Mouse (Mus musculus) left cerebral cortex, adult 8-10 months (tissue): ENCODE measurements at regions not wholly inside any gene's neighbourhood (a gene's known extent, or its start where the extent isn't known, plus 50 kb on each side); places are given as distances from the start of the nearest gene placed in this dataset.

Experiments
- DNase-seq, 2 experiments: peaks; one replicate each; pipeline ENCODE4 v3.0.0; 2022; ENCODE audit warnings: low spot score in 2 of 2

DNA sequence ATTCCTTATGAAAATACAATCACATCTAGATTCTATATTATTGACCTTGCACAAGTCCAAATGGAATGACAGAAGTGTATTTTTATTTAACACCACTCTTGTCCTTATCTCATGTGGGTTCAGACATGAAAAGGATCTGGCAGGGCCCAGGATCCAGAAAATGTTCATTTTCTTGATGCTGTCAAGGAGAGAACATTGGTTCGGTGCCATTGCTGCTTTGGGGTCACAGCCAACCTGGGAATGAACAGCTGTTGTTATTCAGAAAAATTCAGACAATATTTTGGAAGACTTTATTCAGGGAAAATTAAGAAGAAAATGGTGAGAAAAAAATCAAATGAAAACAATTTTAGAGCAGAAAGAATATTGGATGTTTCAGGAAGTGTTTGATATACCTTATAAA lies 590.0 kb downstream of the Iqcm start:
- no peak for DNase-seq

DNA sequence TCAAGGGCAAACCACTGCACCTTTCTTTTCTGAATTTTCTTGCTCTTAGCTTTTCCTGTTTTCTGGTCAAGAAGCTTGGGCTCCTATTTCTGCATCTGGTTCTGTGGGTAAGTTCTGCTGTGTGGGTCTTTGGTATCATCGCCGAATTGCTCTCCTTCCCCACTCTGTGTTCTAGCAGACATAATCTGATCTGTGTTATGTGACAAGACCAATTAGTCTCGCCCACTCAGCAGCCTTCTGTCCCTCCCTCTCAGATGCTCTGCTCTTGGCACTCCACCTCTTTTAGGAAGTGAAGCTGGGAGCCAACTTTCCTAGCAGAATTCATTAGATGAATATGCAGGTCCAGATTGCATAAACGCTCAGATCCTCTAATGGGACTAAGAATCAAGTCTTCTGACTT lies 603.5 kb downstream of the Iqcm start:
- DNase-seq = peak in 1 of 2 experiments; percentile 9

DNA sequence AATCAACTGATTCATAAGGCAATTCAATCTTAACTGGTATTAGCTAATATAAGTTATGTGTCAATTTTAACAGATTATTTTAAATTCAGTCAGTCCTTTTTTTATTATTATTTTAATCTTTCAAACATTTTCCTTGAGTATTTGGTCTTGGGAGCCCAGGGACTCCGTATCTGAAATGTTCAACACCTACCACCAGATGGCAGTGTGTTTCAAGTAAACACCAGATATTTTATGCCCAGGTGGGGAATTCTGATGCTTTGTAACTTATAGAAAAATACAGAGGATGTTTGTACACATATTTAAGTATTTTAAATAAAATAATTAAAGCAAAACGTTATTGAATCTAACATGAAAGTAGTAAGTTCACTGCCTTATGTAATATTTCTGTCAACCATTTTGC lies 619.2 kb downstream of the Iqcm start:
- no peak for DNase-seq

DNA sequence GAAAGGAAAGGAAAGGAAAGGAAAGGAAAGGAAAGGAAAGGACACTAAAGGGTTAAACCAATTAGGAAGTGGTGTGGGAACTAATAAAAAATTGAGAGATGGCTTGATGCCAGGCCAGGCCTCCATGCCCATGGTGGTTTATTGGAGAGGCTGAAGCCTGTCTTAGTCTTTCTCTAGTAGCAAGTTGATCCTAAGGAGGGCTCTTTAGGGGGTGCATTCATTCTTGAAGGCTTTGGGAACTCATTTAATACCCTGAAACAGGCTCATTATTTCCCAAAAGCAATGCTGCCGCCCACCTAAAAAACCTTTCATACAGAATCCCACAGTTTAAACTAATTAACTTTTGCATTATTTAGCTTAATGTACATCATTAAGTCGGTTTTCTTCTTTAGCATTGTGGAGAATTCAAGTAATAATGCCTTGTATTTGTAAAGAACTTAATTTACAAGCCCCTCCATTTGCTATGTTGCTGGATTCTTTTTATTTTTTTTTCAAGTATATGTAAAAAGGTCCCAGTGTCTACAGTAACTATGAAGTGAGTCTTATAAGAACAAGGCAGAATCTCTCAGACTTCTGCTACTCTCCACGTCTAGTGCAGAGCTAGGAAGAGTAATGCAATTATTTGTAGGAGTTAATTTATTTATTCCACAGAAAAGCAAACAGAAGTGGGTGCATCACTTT lies 624.3 kb downstream of the Iqcm start:
- no peak for DNase-seq

DNA sequence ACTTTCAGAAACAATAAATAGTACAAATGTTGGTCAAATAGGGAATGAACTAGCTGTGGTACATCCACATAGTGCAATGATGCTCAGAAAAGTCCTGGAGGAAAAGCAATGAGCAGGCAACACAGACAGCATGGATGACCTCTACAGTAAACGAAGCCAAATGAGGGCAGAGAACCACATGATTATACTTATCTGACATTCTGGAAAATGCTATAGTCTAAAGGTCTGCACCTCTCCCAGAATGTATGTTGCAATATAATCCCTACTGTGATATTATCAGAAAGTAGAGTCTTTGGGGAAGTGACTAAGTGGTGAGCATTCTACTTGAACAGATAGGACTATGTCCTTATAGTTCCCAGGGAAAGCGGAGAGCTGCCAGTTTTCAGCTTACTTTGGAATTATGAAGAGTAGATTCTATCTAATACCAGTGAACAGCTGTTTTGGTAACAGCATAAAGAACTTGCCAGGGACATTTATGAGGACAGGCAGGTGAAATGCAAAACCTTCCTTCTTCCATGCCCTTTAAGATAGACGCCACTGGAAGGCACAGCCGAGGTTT lies 672.2 kb downstream of the Iqcm start:
- no peak for DNase-seq

DNA sequence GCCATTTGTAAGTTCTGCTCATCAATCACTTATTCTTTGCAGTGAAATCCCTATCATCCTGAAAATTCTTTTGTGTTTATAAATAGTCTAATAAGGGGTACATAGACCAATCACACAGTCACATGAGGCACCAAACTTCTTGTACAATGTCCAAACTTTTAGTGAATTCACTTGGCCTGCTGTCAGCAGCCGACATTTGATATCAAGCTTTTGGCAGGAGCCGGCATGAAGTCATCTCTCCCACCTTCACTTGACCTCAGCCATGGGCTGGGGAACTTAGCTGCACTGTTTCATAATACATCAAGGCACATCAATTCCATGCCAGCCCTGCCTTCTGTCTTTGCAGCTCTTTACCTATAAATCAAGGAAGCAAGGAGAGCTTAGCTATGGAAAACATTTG lies 679.0 kb downstream of the Iqcm start:
- no peak for DNase-seq

DNA sequence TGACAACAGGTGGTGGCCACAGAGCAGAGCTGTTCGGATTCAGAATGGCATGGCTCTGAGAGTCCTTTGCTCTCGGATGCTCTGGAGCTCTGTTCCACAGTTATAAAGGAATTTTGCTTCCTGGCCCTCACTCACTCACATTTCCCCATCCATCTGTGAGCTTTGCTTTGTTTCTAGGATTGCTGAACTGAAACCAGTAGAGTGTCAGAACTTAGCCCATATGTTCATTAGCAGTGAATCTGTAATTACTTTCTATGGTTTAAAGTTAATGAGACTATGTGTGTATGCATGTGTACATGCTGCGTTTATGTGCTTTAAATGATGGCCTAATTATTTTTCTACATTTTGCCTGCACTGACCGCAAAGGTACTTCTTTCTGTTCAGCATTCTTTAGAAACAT lies 688.7 kb downstream of the Iqcm start:
- no peak for DNase-seq

DNA sequence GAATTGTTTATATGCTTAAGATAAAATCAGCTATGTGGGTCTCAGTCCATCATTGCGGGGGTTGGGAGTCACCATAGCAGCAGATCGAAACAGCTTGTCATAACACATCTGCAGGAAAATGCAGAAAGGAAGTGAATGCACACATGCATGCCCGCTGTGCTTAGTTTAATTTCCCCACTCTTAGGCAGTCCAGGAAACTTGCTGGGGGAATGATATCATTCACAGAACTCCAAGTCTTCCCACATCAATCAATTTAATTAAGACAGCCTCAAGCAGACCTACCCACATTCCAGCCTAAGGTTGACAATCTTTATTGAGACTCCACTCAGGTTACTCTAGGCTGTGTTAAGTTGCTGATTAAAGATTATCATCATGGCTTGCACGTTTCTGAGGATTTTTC lies 700.2 kb downstream of the Iqcm start:
- no peak for DNase-seq

DNA sequence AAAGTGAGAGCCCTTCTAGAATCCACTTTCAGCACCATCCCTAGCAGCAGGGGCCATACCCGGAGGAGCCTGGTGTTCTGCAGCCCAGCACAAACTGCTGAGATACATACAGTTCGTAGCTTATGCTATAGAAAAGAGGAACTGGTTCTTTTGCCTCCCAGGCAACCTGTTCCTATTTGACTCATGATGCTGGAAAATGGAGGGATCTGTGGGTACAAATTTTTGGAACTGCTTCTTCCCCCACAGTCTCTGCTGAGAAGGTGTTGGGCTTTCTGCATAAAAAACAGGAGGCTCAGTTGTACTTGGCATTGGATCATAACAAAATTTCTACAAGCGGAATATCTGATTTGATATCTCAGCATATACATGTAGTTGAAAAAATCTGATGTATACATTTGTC lies 716.7 kb upstream of the Nr3c2 start:
- DNase-seq = no peak

DNA sequence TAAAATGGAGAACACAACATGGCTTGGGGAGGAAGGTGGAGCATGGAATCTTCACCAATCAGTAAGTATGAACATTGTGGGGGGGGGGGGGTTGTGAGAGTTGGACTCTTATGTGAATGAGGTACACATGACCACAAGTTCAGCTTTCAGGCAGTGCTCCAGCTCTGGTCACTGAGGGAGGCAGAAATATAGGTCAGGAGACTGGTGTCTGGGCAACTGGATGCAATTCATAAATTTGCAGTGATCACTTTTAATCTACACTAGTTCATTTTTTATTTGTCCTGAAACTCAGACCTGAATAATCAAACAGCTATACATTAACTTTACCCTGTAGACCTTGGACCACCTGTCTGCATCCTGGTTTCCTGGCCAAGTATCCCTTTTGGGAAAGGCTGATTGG lies 715.4 kb upstream of the Nr3c2 start:
- DNase-seq = no peak

DNA sequence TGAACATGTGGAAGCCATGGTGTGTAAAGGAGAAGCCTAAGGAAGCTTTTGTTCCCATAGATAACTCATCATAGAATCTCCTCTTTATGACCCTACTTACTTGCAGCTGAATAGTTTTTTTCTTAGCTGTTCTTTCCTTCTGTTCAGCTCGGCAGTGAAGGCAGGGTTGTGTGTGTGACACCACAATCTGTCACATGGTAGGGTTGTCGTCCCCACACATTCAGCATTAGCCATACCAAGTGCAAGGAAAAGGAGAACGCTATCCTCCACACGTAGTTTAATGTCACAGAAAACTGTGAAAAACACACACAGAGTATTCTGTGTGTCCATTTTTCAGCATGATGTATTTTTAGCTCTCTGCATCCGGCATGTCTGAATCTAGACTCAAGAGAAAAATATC lies 711.9 kb upstream of the Nr3c2 start:
- no peak for DNase-seq

DNA sequence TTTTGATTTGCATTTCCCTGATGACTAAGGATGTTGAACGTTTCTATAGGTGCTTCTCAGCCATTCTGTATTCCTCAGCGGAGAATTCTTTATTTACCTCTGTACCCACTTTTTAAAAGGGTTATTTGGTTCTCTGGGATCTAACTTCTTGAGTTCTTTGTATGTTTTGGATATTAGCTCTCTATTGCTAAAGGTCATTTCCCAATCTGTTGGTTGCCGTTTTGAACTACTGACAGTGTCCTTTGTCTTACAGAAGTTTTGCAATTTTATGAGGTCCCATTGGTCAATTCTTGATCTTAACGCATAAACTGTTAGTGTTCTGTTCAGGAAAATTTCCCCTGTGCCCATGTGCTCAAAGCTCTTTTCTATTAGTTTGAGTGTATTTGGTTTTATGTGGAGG lies 687.4 kb upstream of the Nr3c2 start:
- DNase-seq = no peak

DNA sequence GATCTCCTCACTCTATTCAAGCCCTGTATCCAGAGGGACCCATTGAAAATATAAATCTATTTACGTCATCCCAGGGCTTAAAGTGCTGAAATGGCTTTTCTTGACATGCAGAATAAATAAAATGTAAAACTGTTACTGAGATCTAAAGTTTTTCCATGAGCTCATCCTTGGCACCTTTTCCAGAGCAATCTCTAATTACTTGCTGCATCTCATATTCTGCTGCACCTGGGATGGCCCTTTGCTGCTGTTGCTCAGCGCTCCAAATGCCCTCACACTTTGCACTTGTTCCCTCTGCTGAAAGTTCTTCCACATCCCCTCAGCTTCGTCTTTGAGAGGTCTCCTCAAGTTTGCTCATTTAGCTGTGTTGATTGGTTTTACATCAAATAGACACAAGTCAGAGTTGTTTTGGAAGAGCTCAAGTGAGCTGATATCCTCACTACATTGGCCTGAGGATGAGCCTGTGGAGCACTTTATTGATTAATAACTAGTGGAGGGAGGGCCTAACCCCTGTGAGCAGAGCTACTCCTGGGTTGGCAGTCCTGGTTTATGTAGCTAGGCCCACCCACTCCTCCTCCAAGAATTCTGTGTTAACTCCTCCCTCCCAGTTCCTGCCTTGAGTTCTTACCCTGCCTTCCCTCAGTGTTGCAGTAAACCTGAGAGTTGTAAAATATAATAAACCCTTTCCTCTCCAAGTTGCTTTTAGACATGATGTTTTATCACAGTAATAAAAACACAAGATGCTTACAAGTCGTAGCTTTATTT lies 681.2 kb upstream of the Nr3c2 start:
- no peak for DNase-seq

DNA sequence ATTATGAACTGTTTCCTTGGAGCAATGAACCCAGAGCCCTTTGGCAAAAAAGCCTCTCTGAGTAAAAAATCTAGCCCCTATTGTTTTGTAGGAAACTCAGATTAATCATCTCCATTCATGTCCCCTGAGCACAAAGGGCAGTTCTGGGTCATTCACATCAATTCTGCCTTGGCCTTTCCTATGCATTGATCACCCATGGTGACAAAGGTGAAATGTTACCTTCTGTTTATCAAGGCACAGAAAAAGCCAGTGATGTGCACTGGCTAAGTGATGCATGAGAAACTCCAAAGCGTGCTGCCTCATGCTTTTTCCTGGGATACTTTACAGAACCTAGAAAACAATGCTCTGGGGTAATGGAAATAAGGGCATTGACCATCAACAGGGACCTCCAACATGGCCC lies 668.4 kb upstream of the Nr3c2 start:
- no peak for DNase-seq

DNA sequence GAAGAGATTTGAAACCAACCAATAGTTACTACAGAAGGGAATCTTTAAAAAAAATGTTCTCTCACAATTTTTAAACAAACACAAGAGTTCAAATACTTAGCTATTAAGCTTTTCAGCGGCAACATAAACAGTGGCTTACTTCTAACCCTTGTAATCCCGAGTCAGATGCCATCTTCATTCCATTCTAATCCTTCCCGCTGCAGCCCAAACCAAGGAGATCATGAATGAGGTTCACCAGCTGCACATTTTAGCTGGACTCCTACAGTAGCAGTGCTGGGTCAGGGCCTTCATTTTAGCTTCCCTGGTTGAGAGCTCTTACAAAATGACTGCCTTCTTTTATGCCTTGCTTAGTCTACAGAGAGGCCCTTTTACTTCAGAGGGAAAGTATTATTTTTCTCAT lies 650.0 kb upstream of the Nr3c2 start:
- no peak for DNase-seq

DNA sequence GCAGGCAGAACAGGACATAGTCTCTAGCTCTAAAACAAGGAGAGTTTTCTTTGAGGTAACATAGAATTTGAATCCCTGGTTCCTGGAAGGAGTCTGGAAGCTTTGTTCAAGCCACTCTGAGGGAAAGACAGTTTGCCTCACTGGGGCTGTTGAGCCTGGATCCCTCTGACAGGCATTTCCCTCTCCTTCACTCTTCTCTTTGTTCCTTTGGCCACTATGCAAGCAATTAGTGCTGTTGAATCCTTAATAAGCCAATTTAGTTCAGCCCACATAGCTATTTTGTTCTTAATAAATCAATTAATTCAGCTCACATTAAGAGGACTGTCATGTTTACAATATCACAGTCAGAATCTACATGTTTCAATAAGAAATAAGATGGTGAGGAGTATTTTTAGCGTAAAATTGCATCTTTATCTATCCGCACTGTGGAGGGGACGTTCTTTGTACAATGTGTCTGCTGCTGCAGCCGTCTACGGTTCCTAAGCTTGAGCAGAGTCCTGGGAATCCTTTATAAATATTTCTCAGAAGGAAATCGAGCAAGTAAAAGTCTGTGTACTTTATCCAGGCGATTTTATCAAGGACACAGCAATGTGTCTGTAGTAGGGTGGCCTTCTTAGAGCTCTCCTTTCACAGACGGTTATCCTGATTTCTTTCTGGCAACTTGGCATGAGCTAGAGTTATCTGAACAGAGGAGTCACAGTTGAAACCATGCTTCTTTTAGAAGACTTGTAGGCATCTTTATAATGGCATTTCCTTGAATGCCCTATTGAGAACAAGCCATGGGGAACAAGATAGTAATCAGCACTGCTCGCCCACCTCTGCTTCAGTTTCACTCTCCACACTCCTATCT lies 646.9 kb upstream of the Nr3c2 start:
- DNase-seq = no peak
